In genomic region chr14:120685877-120686276, GRCm38 (mm10) we compare ENCODE assay signal across 23 mouse cellular contexts.
DNase-seq lines count a peak whose midpoint lies in the region; ATAC-seq and TF ChIP-seq lines count a peak whose summit lies in the region.
"Had no signal": no experiment of that assay in that cellular context is flagged by ENCODE, and none has a peak within 500 bp of the region (broad histone marks: within the 10 kb centered on the region; RNA-seq: fewer than 3 reads in every experiment).

No protein-coding gene starts in this region.

- no peaks in the 10 kb centered on the region for H3K9me3 ChIP-seq in lung, embryonic 16.5 days (ENCODE audit: control insufficient read depth, low read length)
- H3K9me3 ChIP-seq: embryonic facial prominence, embryonic 15.5 days; heart, embryonic 13.5 days; limb, embryonic 13.5 days; liver, embryonic 13.5 days; midbrain, embryonic 13.5 days had no signal

- H3K9ac ChIP-seq in lung, embryonic 16.5 days (ENCODE audit: low read length), result no peak overlapping the region
- H3K9ac ChIP-seq: embryonic facial prominence, embryonic 15.5 days; heart, embryonic 13.5 days; limb, embryonic 13.5 days; liver, embryonic 13.5 days; midbrain, embryonic 13.5 days had no signal

- no peak overlapping the region for H3K4me2 ChIP-seq in lung, embryonic 16.5 days (ENCODE audit: low read depth, low read length)
- H3K4me2 ChIP-seq: embryonic facial prominence, embryonic 15.5 days; heart, embryonic 13.5 days; limb, embryonic 13.5 days; liver, embryonic 13.5 days; midbrain, embryonic 13.5 days had no signal

- H3K4me1 ChIP-seq in lung, embryonic 16.5 days (replicated peaks; ENCODE audit: control insufficient read depth, insufficient read depth, low read length), result peaks cover 10% of the 10 kb centered on the region
- no peaks in the 10 kb centered on the region for H3K4me1 ChIP-seq in lung, adult 2 months (ENCODE audit: control insufficient read depth, insufficient read depth, low read length)
- H3K4me1 ChIP-seq: embryonic facial prominence, embryonic 15.5 days; limb, embryonic 13.5 days; liver, embryonic 13.5 days; midbrain, embryonic 13.5 days had no signal

- no peak for TF ChIP-seq POLR2A in lung, adult 2 months (IDR thresholded peaks at IDR 0.05; ENCODE audit: borderline replicate concordance, extremely low read depth, low read depth, low read length)

- no peak overlapping the region for H3K4me3 ChIP-seq in lung, embryonic 16.5 days (ENCODE audit: low read length)
- no peak overlapping the region for H3K4me3 ChIP-seq in lung, adult 2 months (replicated peaks; ENCODE audit: extremely low read depth, low read depth, low read length)
- H3K4me3 ChIP-seq: embryonic facial prominence, embryonic 15.5 days; heart, embryonic 13.5 days; limb, embryonic 13.5 days; liver, embryonic 13.5 days; midbrain, embryonic 13.5 days; myocyte had no signal

- no peak for DNase-seq in lung, adult 2 months
- DNase-seq in B cell, adult 2 months, result peak; percentile 17 to 23
- DNase-seq in naive thymus-derived CD4-positive, alpha-beta T cell, adult 2 months (ENCODE audit: low read depth), result peak; percentile 7
- DNase-seq in testis, postnatal 14 days (ENCODE audit: low spot score), result no peak
- no peak for DNase-seq in right cerebral cortex, postnatal 10 days (ENCODE audit: low spot score in 2 of 2)
- DNase-seq in ovary, postnatal 36 days (ENCODE audit: low spot score), result no peak
- DNase-seq: adrenal gland, postnatal 25 days; cerebellum, adult 11 months; kidney, adult 18-20 months; kidney, postnatal 10 days; layer of hippocampus, postnatal 36 days; liver, embryonic 13.5 days had no signal

- ATAC-seq in lung, embryonic 16.5 days (ENCODE audit: low read depth), result 0 out of 2 replicates have a peak, but pooled peaks have one; percentile 25
- ATAC-seq in common myeloid progenitor, adult 5-6 weeks (replicated peaks; ENCODE audit: low read depth, poor library complexity, severe bottlenecking), result peak; percentile 92
- ATAC-seq: activated CD4-positive, CD25-positive, alpha-beta regulatory T cell, adult 4 months; forebrain, embryonic 16.5 days; midbrain, embryonic 13.5 days; Patski had no signal

- no peak overlapping the region for H3K27ac ChIP-seq in lung, embryonic 16.5 days (ENCODE audit: low read length)
- H3K27ac ChIP-seq: embryonic facial prominence, embryonic 15.5 days; heart, embryonic 13.5 days; limb, embryonic 13.5 days; liver, embryonic 13.5 days; macrophage; midbrain, embryonic 13.5 days had no signal

- TF ChIP-seq CTCF in lung, adult 2 months (IDR thresholded peaks at IDR 0.05; ENCODE audit: insufficient read depth, low read length), result no peak

- no peaks in the 10 kb centered on the region for H3K27me3 ChIP-seq in lung, embryonic 16.5 days (ENCODE audit: control insufficient read depth, insufficient read depth, low read depth, low read length)
- H3K27me3 ChIP-seq: embryonic facial prominence, embryonic 15.5 days; heart, embryonic 13.5 days; limb, embryonic 13.5 days; liver, embryonic 13.5 days; midbrain, embryonic 13.5 days had no signal

- 62% methylated on average over 7 of the region's 7 CpGs for WGBS in lung, embryonic 16.5 days
- 53% methylated on average over 7 of the region's 7 CpGs for WGBS in lung, adult 2 months

- H3K36me3 ChIP-seq in lung, embryonic 16.5 days (ENCODE audit: control insufficient read depth, insufficient read depth, low read length), result no peaks in the 10 kb centered on the region
- H3K36me3 ChIP-seq: embryonic facial prominence, embryonic 15.5 days; heart, embryonic 13.5 days; limb, embryonic 13.5 days; liver, embryonic 13.5 days; midbrain, embryonic 13.5 days had no signal

Comparison
In these comparisons a context has a peak if more than half of its experiments do, and no peak if none do; other contexts are left out.
1. DNase-seq: peak in B cell, adult 2 months (2 of 2) and naive thymus-derived CD4-positive, alpha-beta T cell, adult 2 months (single experiment); none in lung, adult 2 months (single experiment), testis, postnatal 14 days (single experiment), right cerebral cortex, postnatal 10 days (0 of 2) and ovary, postnatal 36 days (single experiment).